Mouse (Mus musculus) midbrain, embryonic 10.5 days (tissue): ENCODE data around the gene Ogfrl1. TPM values are rescaled to one million over a fixed set of nuclear protein-coding genes. Genes with fewer than 3 reads are reported as not detected.

Source experiments
- DNase-seq: peaks from one replicate; pipeline ENCODE4 v3.0.0-alpha.2; 2017; ENCODE audit warnings: low spot score
- H3K27ac ChIP-seq: fragments of 300-500 bp; sonication (generic); replicated peaks from 2 replicates; pipeline ENCODE4 v1.5.1; 2016; ENCODE audit warnings: mild to moderate bottlenecking
- H3K27me3 ChIP-seq: fragments of 300-500 bp; sonication (generic); 2 replicates; pipeline ENCODE4 v1.6.1; 2016; ENCODE audit warnings: low read depth, mild to moderate bottlenecking; ENCODE audit not compliant: poor library complexity, severe bottlenecking
- H3K36me3 ChIP-seq: fragments of 300-500 bp; sonication (generic); 2 replicates; pipeline ENCODE4 v1.6.1; 2016; ENCODE audit warnings: mild to moderate bottlenecking, moderate library complexity
- H3K4me1 ChIP-seq: fragments of 300-500 bp; sonication (generic); 2 replicates; pipeline ENCODE4 v1.6.1; 2016
- H3K4me3 ChIP-seq: fragments of 300-500 bp; sonication (generic); 2 replicates; pipeline ENCODE4 v1.5.1; 2016; ENCODE audit warnings: mild to moderate bottlenecking, moderate library complexity
- H3K9me3 ChIP-seq: fragments of 300-500 bp; sonication (generic); replicated peaks from 2 replicates; pipeline ENCODE4 v1.6.1; 2016; ENCODE audit warnings: mild to moderate bottlenecking
- WGBS: fragments of 180-500 bp; shearing (Covaris S2); methylation state at CpG from one replicate; pipeline ENCODE4 v1.1.7; 2016; 5-methylcytosine and 5-hydroxymethylcytosine counted together
- polyA plus RNA-seq: library from polyadenylated mRNA; unstranded; fragments of >200 nt; fragmentation: Nextera tagmentation; extraction: Ambion mirVana; gene quantifications from 2 replicates; pipeline ENCODE4 v1.2.1, GENCODE M21; 2016

The Ogfrl1 gene
- polyA plus RNA-seq, 1 experiment from 2014 or later, result 4.2 TPM

DNA sequence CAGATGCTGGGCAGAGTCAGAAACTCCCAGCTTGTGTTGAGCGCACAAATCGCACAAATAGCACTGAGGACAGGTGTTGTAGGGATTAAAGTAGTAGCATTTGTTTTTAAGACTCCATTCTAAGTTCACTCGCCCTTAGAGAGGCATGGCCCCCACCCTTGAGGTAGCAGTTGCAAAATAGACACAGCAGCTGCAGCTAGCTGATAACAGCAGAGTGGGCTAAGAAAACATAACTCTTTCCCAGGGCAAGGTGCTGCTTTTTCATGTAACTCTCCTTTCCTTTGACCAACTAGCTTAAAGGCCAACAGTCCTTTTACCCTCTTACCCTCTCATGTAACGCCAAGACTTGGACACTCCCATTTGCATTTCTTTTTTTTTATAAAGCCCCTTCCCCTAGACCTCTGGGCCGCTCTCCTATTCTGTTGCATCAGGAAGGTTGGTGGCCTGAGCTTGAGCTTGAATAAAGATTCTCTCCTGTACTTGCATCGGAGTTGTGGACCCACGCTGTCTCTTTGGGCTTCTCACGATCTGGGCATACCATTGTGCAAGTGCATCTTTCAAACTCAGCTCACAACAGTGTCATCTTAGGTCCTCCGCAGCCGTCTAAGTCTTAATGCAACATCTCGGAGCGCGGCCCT lies 61.7 kb downstream of the Ogfrl1 start:
- peaks cover 1% of the 10 kb centered on the region for H3K4me1 ChIP-seq
- no peaks in the 10 kb centered on the region for H3K27me3 ChIP-seq
- WGBS, result 88% methylated on average over 13 of the region's 13 CpGs
- no peak for DNase-seq
- no peak overlapping the region for H3K4me3 ChIP-seq
- no peaks in the 10 kb centered on the region for H3K36me3 ChIP-seq
- no peak overlapping the region for H3K27ac ChIP-seq
- H3K9me3 ChIP-seq, result no peaks in the 10 kb centered on the region

DNA sequence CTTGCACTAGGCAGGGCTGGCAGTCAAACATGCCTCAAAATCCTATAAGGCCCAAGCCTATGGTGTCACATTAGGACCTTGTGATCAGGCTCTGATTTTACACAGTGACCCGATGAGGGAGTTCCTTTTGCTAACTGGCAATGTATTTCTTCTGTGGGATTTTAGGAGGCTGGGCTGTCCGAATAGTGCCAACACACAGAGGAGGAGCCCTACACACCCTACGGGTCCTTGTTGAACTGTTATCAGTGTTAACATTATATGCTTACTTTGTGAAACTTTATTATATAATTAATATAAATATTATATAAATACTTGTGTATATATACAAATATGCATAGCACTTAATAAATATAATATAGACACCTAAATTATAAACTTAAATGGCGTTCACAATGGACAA lies 62.5 kb downstream of the Ogfrl1 start:
- no peaks in the 10 kb centered on the region for H3K36me3 ChIP-seq
- H3K4me3 ChIP-seq, result no peak overlapping the region
- H3K4me1 ChIP-seq, result peaks cover 8% of the 10 kb centered on the region
- no peak for DNase-seq
- WGBS, result 90% methylated on average over 4 of the region's 4 CpGs
- H3K9me3 ChIP-seq, result no peaks in the 10 kb centered on the region
- H3K27ac ChIP-seq, result no peak overlapping the region
- no peaks in the 10 kb centered on the region for H3K27me3 ChIP-seq

DNA sequence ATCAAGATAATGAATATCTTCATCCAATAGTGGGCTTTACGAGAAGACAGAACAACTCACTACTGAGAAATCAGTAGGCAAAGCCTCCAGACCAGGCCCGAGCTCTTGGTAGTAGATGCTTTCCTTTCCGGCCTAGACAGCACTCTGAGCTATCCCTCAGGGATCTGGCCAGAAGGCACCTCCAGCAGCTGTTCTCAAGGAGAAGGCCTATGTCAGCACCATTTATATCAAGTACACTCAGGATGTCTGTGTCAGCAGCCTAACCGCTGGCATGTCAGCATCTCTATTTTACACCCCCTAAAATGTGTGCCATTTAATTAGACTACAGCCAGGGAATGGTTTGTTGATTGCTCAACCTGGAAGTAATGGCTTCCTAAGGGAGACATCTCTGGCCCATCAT lies 65.4 kb downstream of the Ogfrl1 start:
- H3K27me3 ChIP-seq, result no peaks in the 10 kb centered on the region
- no peak overlapping the region for H3K4me3 ChIP-seq
- no peak overlapping the region for H3K27ac ChIP-seq
- 92% methylated on average over 4 of the region's 4 CpGs for WGBS
- H3K9me3 ChIP-seq, result no peaks in the 10 kb centered on the region
- H3K4me1 ChIP-seq, result peaks cover 8% of the 10 kb centered on the region
- no peak for DNase-seq
- no peaks in the 10 kb centered on the region for H3K36me3 ChIP-seq

DNA sequence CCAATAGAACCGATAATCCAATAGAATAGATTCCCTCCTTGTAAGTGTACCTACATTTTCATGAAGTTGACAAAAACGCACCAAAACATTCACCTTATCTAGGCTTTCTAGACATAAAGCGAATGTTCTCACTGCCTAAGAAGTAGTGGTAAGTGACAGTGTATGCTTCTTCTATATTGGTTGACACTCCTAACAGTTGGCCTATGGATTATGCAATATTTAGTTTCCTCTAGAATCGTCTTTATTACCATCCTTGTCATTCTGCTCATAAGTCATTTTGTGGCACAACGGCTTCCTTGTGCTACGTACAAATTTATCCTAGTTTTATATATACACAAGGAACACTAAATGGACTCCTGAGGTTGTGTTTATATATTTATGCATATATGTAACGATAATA lies 72.4 kb downstream of the Ogfrl1 start:
- Histone ChIP-seq H3K36me3 (no peaks in the 10 kb centered on the region), H3K4me3 (no peak overlapping the region), H3K27me3 (no peaks in the 10 kb centered on the region), H3K4me1 (peaks cover 14% of the 10 kb centered on the region), H3K9me3 (no peaks in the 10 kb centered on the region), H3K27ac (no peak overlapping the region)
- no peak for DNase-seq
- 93% methylated on average over 7 of the region's 7 CpGs for WGBS

DNA sequence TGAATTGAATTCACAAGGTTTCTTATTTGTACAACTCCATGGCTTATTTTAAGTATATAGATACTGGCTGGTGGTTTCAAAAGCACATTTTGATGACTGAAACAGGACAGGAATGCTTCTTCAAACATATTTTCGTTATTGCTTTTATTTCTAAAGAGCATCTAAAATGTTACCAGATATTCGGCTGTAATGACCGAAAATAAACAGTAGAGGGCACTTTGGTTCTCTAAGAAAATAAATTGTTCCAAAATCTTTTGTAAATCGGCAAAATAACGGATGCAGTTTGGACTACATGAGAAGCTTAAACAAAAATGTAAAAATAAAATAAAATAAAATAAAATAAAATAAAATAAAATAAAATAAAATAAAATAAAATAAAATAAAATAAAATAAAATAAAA lies 73.3 kb downstream of the Ogfrl1 start:
- Histone ChIP-seq H3K36me3 (no peaks in the 10 kb centered on the region), H3K4me1 (peaks cover 14% of the 10 kb centered on the region), H3K4me3 (no peak overlapping the region), H3K27ac (no peak overlapping the region), H3K9me3 (no peaks in the 10 kb centered on the region), H3K27me3 (no peaks in the 10 kb centered on the region)
- no peak for DNase-seq
- WGBS, result 33% methylated on average over 5 of the region's 5 CpGs

DNA sequence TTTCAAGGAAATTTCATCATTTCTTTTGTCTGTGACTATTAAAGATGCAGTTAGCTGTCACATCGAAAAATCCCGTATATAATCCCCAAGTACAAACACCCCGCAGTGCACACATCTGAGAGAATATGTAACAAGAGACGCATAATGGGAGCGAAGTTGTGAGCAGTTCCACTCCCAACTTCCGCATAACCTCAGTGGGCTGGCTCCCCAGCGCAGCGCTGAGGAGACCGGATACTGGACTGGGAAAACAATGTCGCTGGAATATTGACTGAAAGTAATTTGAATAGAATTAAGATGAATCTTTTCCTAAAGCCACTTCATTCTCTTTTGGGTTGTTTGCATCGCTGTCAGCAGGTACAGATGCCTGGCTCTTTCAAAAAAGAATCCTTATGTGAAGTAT lies 74.3 kb downstream of the Ogfrl1 start:
- 84% methylated on average over 11 of the region's 11 CpGs for WGBS
- Histone ChIP-seq H3K27ac (no peak overlapping the region), H3K4me3 (no peak overlapping the region), H3K36me3 (no peaks in the 10 kb centered on the region), H3K27me3 (no peaks in the 10 kb centered on the region), H3K4me1 (peaks cover 14% of the 10 kb centered on the region), H3K9me3 (no peaks in the 10 kb centered on the region)
- DNase-seq, result no peak

DNA sequence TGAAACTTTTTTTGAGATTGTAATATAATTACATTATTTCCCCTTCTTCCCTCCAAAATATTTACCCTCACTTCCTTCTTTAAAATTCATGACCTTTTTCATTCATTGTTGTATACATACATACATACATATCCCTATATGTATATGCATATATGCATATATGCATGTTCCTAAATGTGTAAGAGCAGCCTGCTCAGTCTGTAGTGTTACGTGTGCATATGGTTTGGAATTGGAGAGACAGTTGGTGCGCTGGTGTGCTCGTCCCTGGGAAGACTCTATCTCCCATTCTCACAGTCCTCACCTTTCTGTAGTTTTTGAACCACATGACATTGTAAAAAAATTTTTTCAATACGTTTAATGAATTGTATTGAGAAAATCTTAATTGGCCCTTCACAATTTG lies 75.4 kb downstream of the Ogfrl1 start:
- DNase-seq, result no peak
- H3K4me1 ChIP-seq, result peaks cover 14% of the 10 kb centered on the region
- no peaks in the 10 kb centered on the region for H3K27me3 ChIP-seq
- H3K9me3 ChIP-seq, result no peaks in the 10 kb centered on the region
- H3K27ac ChIP-seq, result no peak overlapping the region
- no peaks in the 10 kb centered on the region for H3K36me3 ChIP-seq
- 91% methylated on average over 4 of the region's 4 CpGs for WGBS
- H3K4me3 ChIP-seq, result no peak overlapping the region

DNA sequence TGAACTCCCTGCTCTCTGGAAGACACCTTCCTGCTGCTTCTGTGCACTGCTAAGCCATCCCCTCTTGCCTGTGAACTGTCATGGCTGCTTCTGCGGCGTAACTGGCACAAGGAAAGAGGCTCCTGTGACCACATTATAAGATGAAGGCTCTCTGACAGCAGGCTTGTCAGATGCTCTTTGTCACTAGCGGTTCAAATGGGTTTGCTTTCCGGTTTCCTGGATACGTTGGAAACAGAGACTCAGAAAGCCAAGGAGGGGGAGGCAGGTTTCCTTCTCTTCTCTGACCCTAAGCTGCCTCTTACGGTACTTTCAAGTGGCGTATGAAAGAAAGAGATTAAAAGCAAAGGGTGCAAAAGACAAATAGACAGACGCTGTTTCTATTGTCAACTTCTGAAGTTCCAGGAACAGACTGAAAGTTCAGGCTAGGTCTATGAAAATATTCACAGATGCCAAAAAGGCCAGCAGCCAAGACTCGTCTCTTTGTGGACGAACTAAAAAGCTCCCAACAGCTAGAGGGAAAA lies 76.2 kb downstream of the Ogfrl1 start:
- H3K27ac ChIP-seq, result peak overlapping the region; percentile 53
- no peaks in the 10 kb centered on the region for H3K27me3 ChIP-seq
- no peaks in the 10 kb centered on the region for H3K36me3 ChIP-seq
- 53% methylated on average over 10 of the region's 10 CpGs for whole genome bisulfite sequencing
- H3K9me3 ChIP-seq, result no peaks in the 10 kb centered on the region
- H3K4me3 ChIP-seq, result peak overlapping the region; percentile 20; the same call in 1 of the 2 replicates
- H3K4me1 ChIP-seq, result peaks cover 14% of the 10 kb centered on the region
- DNase-seq, result peak; percentile 24

DNA sequence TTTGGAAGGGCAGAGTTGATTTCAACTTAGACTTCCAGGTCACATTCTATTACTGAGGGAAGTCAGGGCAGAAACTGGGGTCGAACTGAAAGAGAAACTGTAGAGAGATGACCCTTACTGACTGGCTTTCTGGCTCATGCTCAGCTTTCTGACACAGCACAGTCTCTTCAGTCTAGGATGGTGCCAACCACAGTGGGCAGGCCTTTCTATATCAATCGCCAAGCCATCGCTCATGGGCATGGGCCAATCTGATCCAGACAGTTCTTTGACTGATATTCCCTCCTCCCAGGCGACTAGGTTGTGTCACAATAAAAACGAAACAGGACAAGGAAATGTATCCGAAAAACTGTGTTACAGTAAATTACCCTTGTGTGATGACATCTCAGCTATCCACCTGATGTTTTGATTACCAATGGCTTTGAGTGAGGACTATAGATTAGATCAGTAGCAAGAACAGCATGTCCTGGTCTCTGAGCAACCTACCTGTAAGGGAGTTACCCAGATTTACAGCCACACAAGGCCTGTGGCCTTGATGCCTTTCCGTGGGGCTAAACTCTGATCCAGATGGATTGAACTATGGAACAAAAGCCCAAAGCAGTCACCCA lies 76.9 kb downstream of the Ogfrl1 start:
- Histone ChIP-seq H3K36me3 (no peaks in the 10 kb centered on the region), H3K27me3 (no peaks in the 10 kb centered on the region), H3K4me3 (no peak overlapping the region), H3K4me1 (peaks cover 14% of the 10 kb centered on the region), H3K9me3 (no peaks in the 10 kb centered on the region), H3K27ac (peak overlapping the region; percentile 53)
- 87% methylated on average over 7 of the region's 7 CpGs for WGBS
- no peak for DNase-seq
